16 mouse cellular contexts compared by ENCODE assay signal in genomic region chr2:124478526-124478925, GRCm38 (mm10).
"Had no signal": no experiment of that assay in that cellular context is flagged by ENCODE, and none has a peak within 500 bp of the region (broad histone marks: within the 10 kb centered on the region; RNA-seq: fewer than 3 reads in every experiment).

No protein-coding gene starts in this region.

- ATAC-seq: liver, postnatal 0 days; midbrain, embryonic 13.5 days; midbrain, embryonic 15.5 days had no signal

- H3K4me3 ChIP-seq: liver, embryonic 13.5 days; liver, embryonic 15.5 days; megakaryocyte, embryonic 14.5 days; midbrain, embryonic 13.5 days; midbrain, embryonic 15.5 days; neural tube, embryonic 12.5 days; stomach, embryonic 15.5 days had no signal

- H3K4me2 ChIP-seq: liver, embryonic 13.5 days; liver, embryonic 15.5 days; midbrain, embryonic 11.5 days; midbrain, embryonic 13.5 days; midbrain, embryonic 15.5 days; neural tube, embryonic 12.5 days; stomach, embryonic 15.5 days had no signal

- H3K36me3 ChIP-seq: liver, embryonic 13.5 days; liver, embryonic 15.5 days; midbrain, embryonic 13.5 days; midbrain, embryonic 15.5 days; neural tube, embryonic 12.5 days; stomach, embryonic 15.5 days had no signal

- H3K4me1 ChIP-seq: liver, embryonic 13.5 days; liver, embryonic 15.5 days; megakaryocyte, embryonic 14.5 days; neural tube, embryonic 12.5 days; stomach, embryonic 15.5 days had no signal

- H3K27ac ChIP-seq: liver, embryonic 13.5 days; liver, embryonic 15.5 days; macrophage; midbrain, embryonic 13.5 days; midbrain, embryonic 15.5 days; neural tube, embryonic 12.5 days; stomach, embryonic 15.5 days; stomach, postnatal 0 days had no signal

- DNase-seq: liver, embryonic 13.5 days; liver, postnatal 0 days; lung, postnatal 36 days; right cerebral cortex, postnatal 14 days; thymus, adult 2 months; thymus, postnatal 25 days; thymus, postnatal 4 days had no signal

- H3K9ac ChIP-seq: liver, embryonic 13.5 days; liver, embryonic 15.5 days; liver, postnatal 0 days; midbrain, embryonic 13.5 days; midbrain, embryonic 15.5 days; neural tube, embryonic 12.5 days; stomach, embryonic 15.5 days had no signal

- H3K27me3 ChIP-seq: liver, embryonic 13.5 days; liver, embryonic 15.5 days; neural tube, embryonic 12.5 days; stomach, embryonic 15.5 days had no signal

- H3K9me3 ChIP-seq: liver, embryonic 13.5 days; liver, embryonic 15.5 days; midbrain, embryonic 13.5 days; midbrain, embryonic 15.5 days; neural tube, embryonic 12.5 days; stomach, embryonic 15.5 days had no signal
